Mouse (Mus musculus) lung, embryonic 14.5 days (tissue): ENCODE measurements at regions not wholly inside any gene's neighbourhood (a gene's known extent, or its start where the extent isn't known, plus 50 kb on each side); places are given as distances from the start of the nearest gene placed in this dataset.

ENCODE experiments used
- ATAC-seq: fragments of 200-750 bp; cut with Nextera tagmentation; 2 replicates; pipeline ENCODE4 v1.8.0; 2017; ENCODE audit warnings: mild to moderate bottlenecking, moderate TSS enrichment, moderate library complexity; ENCODE audit not compliant: insufficient read depth
- DNase-seq: peaks from one replicate; pipeline ENCODE4 v3.0.0-alpha.2; 2015
- H3K27ac ChIP-seq: fragments of 300-500 bp; sonication (generic); 2 replicates; pipeline ENCODE4 v1.5.1; 2014; ENCODE audit warnings: low read depth, mild to moderate bottlenecking, moderate library complexity
- H3K27me3 ChIP-seq: fragments of 300-500 bp; sonication (generic); 2 replicates; pipeline ENCODE4 v1.6.1; 2014; ENCODE audit warnings: low read length, control low read depth; ENCODE audit not compliant: insufficient read depth
- H3K36me3 ChIP-seq: fragments of 300-500 bp; sonication (generic); 2 replicates; pipeline ENCODE4 v1.6.1; 2014; ENCODE audit warnings: control low read depth; ENCODE audit not compliant: insufficient read depth
- H3K4me1 ChIP-seq: fragments of 300-500 bp; sonication (generic); 2 replicates; pipeline ENCODE4 v1.6.1; 2014; ENCODE audit warnings: antibody characterized with exemption, control low read depth; ENCODE audit not compliant: insufficient read depth
- H3K4me2 ChIP-seq: fragments of 300-500 bp; sonication (generic); 2 replicates; pipeline ENCODE4 v1.6.1; 2014; ENCODE audit warnings: mild to moderate bottlenecking
- H3K4me3 ChIP-seq: fragments of 300-500 bp; sonication (generic); 2 replicates; pipeline ENCODE4 v1.5.1; 2014; ENCODE audit warnings: low read depth, low read length
- H3K9ac ChIP-seq: fragments of 300-500 bp; sonication (generic); 2 replicates; pipeline ENCODE4 v1.6.1; 2014
- H3K9me3 ChIP-seq: fragments of 300-500 bp; sonication (generic); 2 replicates; pipeline ENCODE4 v1.6.1; 2016; ENCODE audit warnings: low read depth, low read length, control low read depth
- CTCF ChIP-seq: IDR thresholded peaks from 2 replicates; pipeline ENCODE4 v1.5.1; 2016; ENCODE audit warnings: antibody characterized with exemption, low read depth
- WGBS: fragments of 180-500 bp; shearing (Covaris S2); extraction: QIAGEN DNeasy Blood & Tissue Kit; methylation state at CpG from one replicate; pipeline ENCODE4 v1.1.7; 2014; 5-methylcytosine and 5-hydroxymethylcytosine counted together

DNA sequence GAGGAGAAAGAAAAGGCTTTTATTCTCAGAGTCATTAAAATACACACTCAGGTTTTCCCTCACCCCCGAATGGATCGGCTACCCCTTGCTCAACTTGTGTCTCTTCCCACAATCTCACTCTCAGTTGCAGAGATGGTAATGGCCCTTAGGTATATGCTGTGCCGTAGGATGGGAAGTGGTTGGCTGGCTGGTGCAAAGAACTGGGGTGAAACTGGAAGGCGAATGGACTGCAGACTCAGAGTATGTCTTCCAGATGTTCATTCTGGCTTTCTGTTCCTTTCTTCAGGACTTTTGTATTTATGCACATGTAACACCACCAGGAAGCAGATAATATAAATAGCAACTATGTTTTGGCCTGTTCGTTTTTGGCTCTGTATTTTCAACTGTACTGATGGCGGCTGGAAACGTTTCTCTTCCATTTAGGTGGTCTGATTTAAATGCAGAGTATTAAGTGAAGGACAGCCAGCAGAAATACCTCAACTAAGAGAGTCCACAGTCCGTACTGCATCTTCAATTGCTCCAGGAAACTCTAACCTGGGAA, 188.0 kb upstream of the Daam1 start:
- Histone ChIP-seq H3K27me3 (no peaks in the 10 kb centered on the region), H3K9ac (no peak overlapping the region), H3K4me1 (peaks cover 10% of the 10 kb centered on the region; the same call in 1 of the 2 replicates), H3K9me3 (no peaks in the 10 kb centered on the region), H3K27ac (0 out of 2 replicates have a peak overlapping the region, but pooled peaks have one; percentile 3), H3K4me2 (no peak overlapping the region), H3K4me3 (no peak overlapping the region), H3K36me3 (no peaks in the 10 kb centered on the region)
- ATAC-seq = no peak
- TF ChIP-seq CTCF = no peak
- WGBS = 52% methylated on average over 8 of the region's 8 CpGs
- no peak for DNase-seq

DNA sequence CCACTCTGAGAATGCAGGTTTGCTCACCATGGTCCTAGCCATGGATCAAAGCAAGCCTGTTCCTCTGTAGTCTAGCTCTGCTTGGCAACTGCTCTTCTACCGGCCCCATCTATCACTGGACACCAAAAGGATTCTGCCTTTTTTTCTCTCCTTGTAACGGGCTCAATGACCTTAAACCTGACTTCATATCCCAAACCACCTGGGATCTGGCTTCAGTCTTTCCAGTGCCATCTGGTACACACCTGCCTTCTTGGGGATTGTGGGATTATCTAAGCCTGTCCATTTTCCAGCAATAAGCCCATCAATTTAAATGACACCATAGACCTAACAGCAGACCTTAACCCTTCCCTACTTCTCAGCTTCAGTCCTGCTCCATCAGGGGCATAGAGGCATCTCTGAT, 179.6 kb upstream of the Daam1 start:
- Histone ChIP-seq H3K4me3 (no peak overlapping the region), H3K9ac (no peak overlapping the region), H3K4me1 (no peaks in the 10 kb centered on the region), H3K36me3 (no peaks in the 10 kb centered on the region), H3K4me2 (no peak overlapping the region), H3K9me3 (no peaks in the 10 kb centered on the region), H3K27me3 (no peaks in the 10 kb centered on the region), H3K27ac (no peak overlapping the region)
- 45% methylated on average over 2 of the region's 2 CpGs for WGBS
- DNase-seq (no peak), ATAC-seq (no peak)
- no peak for TF ChIP-seq CTCF

DNA sequence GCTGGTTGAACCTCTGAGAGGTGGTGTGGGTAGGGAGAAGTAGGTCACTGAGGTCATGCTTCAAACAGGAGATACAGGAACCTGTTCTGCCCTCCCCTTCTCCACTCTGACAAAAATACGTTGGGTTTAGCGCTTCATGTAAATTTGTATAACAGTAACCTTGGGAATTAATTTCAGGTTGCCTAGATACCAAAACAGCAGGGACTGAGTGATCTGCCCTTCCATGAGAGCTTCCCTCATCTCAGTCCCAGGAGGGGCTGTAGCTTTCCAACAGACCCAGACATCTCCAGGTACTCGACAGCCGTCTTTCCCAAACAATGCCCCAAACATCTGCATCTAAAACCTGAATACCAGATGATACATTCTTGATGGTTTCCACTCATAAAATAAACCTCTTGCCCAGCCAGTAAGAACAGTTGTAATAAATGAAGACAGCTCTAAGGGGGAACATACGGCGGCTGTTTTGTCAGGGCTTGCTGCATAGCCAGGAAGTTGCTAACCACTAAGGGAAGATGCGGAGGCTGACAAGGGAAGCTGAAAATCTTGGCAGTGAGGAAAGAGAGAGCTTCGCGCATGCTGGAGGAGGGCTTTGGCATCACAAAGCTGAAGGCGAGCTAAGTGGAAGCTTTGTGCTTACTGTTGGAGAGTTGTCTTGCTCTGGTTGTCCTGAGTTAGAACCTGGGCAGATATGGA, 137.4 kb upstream of the Daam1 start:
- no peaks in the 10 kb centered on the region for H3K9me3 ChIP-seq
- H3K4me2 ChIP-seq = no peak overlapping the region
- H3K4me1 ChIP-seq = no peaks in the 10 kb centered on the region
- H3K4me3 ChIP-seq = no peak overlapping the region
- 61% methylated on average over 10 of the region's 10 CpGs for WGBS
- no peak for TF ChIP-seq CTCF
- H3K9ac ChIP-seq = no peak overlapping the region
- no peak overlapping the region for H3K27ac ChIP-seq
- no peak for ATAC-seq
- peak; percentile 42 for DNase-seq
- no peaks in the 10 kb centered on the region for H3K36me3 ChIP-seq
- H3K27me3 ChIP-seq = no peaks in the 10 kb centered on the region

DNA sequence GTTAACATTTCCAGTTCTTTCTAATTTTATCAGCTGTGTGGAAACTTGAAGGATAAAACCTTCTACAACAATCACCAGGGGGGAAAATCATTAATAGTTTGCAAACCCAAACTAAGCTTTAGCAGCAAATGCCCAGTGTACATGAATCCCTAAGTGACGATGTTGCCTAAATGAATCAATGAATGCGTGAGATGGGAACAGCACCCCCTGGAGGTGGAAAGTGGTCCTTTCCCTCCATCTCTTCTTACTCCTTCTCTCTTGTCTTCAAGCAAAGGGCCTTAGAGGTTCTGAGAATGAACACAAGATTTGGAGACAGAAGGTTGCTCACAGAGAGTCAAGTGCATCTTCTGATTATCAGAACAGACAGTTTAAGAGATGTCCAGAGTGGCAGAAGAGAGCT, 129.1 kb upstream of the Daam1 start:
- peak; percentile 49 for DNase-seq
- no peak for ATAC-seq
- peak; percentile 59 for TF ChIP-seq CTCF
- Histone ChIP-seq H3K4me1 (no peaks in the 10 kb centered on the region), H3K4me2 (no peak overlapping the region), H3K36me3 (no peaks in the 10 kb centered on the region), H3K9ac (no peak overlapping the region), H3K27me3 (no peaks in the 10 kb centered on the region), H3K27ac (no peak overlapping the region), H3K9me3 (peaks cover 4% of the 10 kb centered on the region; the same call in 1 of the 2 replicates), H3K4me3 (no peak overlapping the region)
- 85% methylated on average over 2 of the region's 2 CpGs for WGBS

DNA sequence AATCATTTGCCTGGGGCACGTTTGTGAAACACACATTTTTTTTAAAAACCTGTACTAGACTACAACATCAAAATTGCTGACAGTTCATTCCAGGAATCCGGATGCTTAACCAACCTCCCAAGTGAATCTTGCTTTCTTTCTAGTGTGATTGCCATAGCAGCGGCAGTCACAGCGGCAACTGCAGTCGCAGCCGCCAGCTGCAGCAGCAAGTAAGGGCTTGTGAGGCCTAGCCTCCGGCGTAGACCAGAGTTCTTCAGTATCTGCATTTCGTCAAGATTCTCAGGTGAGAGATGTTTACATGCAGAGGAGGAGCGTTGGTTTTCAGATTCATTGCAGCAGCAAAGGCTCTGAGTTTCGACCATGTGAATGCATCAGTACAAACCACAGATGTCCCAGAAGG, 128.7 kb upstream of the Daam1 start:
- no peaks in the 10 kb centered on the region for H3K36me3 ChIP-seq
- no peak overlapping the region for H3K27ac ChIP-seq
- WGBS = 65% methylated on average over 11 of the region's 11 CpGs
- H3K9ac ChIP-seq = no peak overlapping the region
- no peaks in the 10 kb centered on the region for H3K27me3 ChIP-seq
- no peaks in the 10 kb centered on the region for H3K4me1 ChIP-seq
- peaks cover 4% of the 10 kb centered on the region; the same call in 1 of the 2 replicates for H3K9me3 ChIP-seq
- DNase-seq = no peak
- no peak overlapping the region for H3K4me2 ChIP-seq
- ATAC-seq = no peak
- no peak for TF ChIP-seq CTCF
- H3K4me3 ChIP-seq = no peak overlapping the region

DNA sequence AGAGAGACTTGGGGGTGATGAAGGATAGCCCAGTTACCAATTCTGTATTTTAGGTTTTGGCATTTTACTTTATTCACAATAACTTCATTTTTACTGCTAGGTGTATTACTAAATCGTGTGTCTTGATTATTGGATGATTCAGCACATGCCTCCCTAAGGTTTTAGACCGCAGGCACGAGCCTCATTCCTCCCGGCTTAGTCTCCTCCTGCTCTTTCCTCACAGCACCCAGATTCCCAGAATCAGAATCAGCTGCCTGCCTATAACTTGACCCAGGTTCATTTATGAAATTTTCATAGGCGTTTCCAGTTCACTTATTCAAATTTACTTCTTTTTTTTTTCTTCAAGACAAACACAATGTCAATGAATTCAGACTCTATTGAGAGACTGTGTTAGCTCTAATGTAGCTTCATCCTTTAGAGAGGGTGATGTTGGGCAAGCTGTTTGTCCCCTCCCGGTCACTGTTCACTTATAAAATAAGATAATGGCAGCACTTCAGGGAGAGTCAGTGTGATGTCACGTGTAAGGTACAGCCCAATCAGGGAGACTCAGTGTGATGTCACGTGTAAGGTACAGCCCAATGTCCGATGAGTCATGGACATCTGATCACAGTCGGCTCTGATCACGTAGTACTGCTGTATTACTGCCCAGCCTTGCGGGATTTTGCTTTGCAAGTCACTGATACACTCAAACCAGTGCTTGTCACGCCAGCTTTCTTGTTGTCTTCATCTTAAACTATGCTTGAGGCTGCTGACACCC, 127.6 kb upstream of the Daam1 start:
- no peaks in the 10 kb centered on the region for H3K36me3 ChIP-seq
- 85% methylated on average over 13 of the region's 13 CpGs for WGBS
- H3K4me2 ChIP-seq = no peak overlapping the region
- H3K4me3 ChIP-seq = no peak overlapping the region
- no peak overlapping the region for H3K27ac ChIP-seq
- H3K4me1 ChIP-seq = no peaks in the 10 kb centered on the region
- H3K27me3 ChIP-seq = no peaks in the 10 kb centered on the region
- TF ChIP-seq CTCF = no peak
- peaks cover 4% of the 10 kb centered on the region; the same call in 1 of the 2 replicates for H3K9me3 ChIP-seq
- DNase-seq (no peak), ATAC-seq (no peak)
- H3K9ac ChIP-seq = no peak overlapping the region

DNA sequence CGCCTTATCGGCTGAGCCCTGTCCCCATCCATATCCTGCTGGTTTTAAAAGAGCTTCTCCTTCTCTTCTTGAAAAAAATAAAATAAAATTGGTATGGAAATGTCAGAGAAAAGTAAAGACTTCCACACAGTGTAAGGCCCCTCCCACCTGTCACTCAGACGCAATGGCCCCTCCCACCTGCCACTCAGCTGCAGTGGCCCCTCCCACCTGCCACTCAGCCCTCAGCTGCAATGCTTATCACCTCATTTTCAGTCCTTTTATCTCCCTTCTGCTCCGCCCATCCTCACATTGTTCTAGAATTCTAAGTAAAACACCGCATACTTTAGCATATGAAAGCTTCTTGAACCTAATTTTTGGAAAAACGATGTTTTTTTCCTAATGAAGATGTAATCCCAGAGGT, 126.4 kb upstream of the Daam1 start:
- no peak for ATAC-seq
- no peak overlapping the region for H3K4me3 ChIP-seq
- H3K9ac ChIP-seq = no peak overlapping the region
- H3K27me3 ChIP-seq = no peaks in the 10 kb centered on the region
- DNase-seq = no peak
- 70% methylated on average over 6 of the region's 6 CpGs for WGBS
- no peak for TF ChIP-seq CTCF
- no peaks in the 10 kb centered on the region for H3K4me1 ChIP-seq
- H3K4me2 ChIP-seq = no peak overlapping the region
- no peaks in the 10 kb centered on the region; the same call in 1 of the 2 replicates for H3K9me3 ChIP-seq
- H3K36me3 ChIP-seq = no peaks in the 10 kb centered on the region
- H3K27ac ChIP-seq = no peak overlapping the region
